Mouse (Mus musculus) lung, embryonic 16.5 days (tissue): ENCODE data around the gene Slc1a2. TPM values are rescaled to one million over a fixed set of nuclear protein-coding genes. Genes with fewer than 3 reads are reported as not detected.

Source experiments
- ATAC-seq: fragments of 200-750 bp; cut with Nextera tagmentation; 2 replicates; pipeline ENCODE4 v1.8.0; 2017; ENCODE audit warnings: low read depth, mild to moderate bottlenecking, moderate library complexity
- H3K27ac ChIP-seq: fragments of 300-500 bp; sonication (generic); 2 replicates; pipeline ENCODE4 v1.5.1; 2014; ENCODE audit warnings: mild to moderate bottlenecking, control low read depth, low read length
- H3K27me3 ChIP-seq: fragments of 300-500 bp; sonication (generic); 2 replicates; pipeline ENCODE4 v1.6.1; 2014; ENCODE audit warnings: low read depth, low read length, mixed read lengths; ENCODE audit not compliant: control insufficient read depth, insufficient read depth
- H3K36me3 ChIP-seq: fragments of 300-500 bp; sonication (generic); 2 replicates; pipeline ENCODE4 v1.6.1; 2014; ENCODE audit warnings: low read length; ENCODE audit not compliant: control insufficient read depth, insufficient read depth
- H3K4me1 ChIP-seq: fragments of 300-500 bp; sonication (generic); replicated peaks from 2 replicates; pipeline ENCODE4 v1.6.1; 2014; ENCODE audit warnings: low read length, mixed read lengths; ENCODE audit not compliant: control insufficient read depth, insufficient read depth
- H3K4me2 ChIP-seq: fragments of 300-500 bp; sonication (generic); 2 replicates; pipeline ENCODE4 v1.6.1; 2014; ENCODE audit warnings: low read depth, low read length, control low read depth
- H3K4me3 ChIP-seq: fragments of 300-500 bp; sonication (generic); 2 replicates; pipeline ENCODE4 v1.5.1; 2014; ENCODE audit warnings: mild to moderate bottlenecking, low read length, control low read depth
- H3K9ac ChIP-seq: fragments of 300-500 bp; sonication (generic); 2 replicates; pipeline ENCODE4 v1.6.1; 2014; ENCODE audit warnings: low read length, control low read depth
- H3K9me3 ChIP-seq: fragments of 300-500 bp; sonication (generic); 2 replicates; pipeline ENCODE4 v1.6.1; 2016; ENCODE audit warnings: low read length; ENCODE audit not compliant: control insufficient read depth
- WGBS: fragments of 180-500 bp; shearing (Covaris S2); extraction: QIAGEN DNeasy Blood & Tissue Kit; methylation state at CpG from one replicate; pipeline ENCODE4 v1.1.7; 2014; 5-methylcytosine and 5-hydroxymethylcytosine counted together
- polyA plus RNA-seq: library from polyadenylated mRNA; unstranded; fragments of >200 nt; fragmentation: Nextera tagmentation; extraction: Ambion mirVana; gene quantifications from 2 replicates; pipeline ENCODE4 v1.2.1, GENCODE M21; 2015

Gene Slc1a2
- polyA plus RNA-seq, 1 experiment from 2014 or later = 0.19 TPM

- Histone ChIP-seq H3K27me3 (no peaks in the 10 kb centered on the region), H3K9ac (no peak overlapping the region), H3K9me3 (no peaks in the 10 kb centered on the region), H3K4me2 (no peak overlapping the region), H3K4me3 (no peak overlapping the region), H3K4me1 (no peaks in the 10 kb centered on the region), H3K36me3 (no peaks in the 10 kb centered on the region), H3K27ac (no peak overlapping the region)
- WGBS = 94% methylated on average over 1 of the region's 1 CpGs
- ATAC-seq = no peak
Measured at GRCm38 (mm10) chr2:102738852-102739251, 80.4 kb downstream of the Slc1a2 start.

GRCm38 (mm10) chr2:102742685-102743084, 84.2 kb downstream of the Slc1a2 start:
- Histone ChIP-seq H3K4me2 (no peak overlapping the region), H3K4me3 (no peak overlapping the region), H3K9me3 (no peaks in the 10 kb centered on the region), H3K27ac (no peak overlapping the region), H3K9ac (no peak overlapping the region), H3K4me1 (peaks cover 4% of the 10 kb centered on the region; the same call in 1 of the 2 replicates), H3K36me3 (no peaks in the 10 kb centered on the region), H3K27me3 (no peaks in the 10 kb centered on the region)
- 65% methylated on average over 5 of the region's 5 CpGs for WGBS
- no peak for ATAC-seq

GRCm38 (mm10) chr2:102743918-102744696, 85.6 kb downstream of the Slc1a2 start:
- Histone ChIP-seq H3K4me3 (no peak overlapping the region), H3K27me3 (no peaks in the 10 kb centered on the region), H3K9me3 (no peaks in the 10 kb centered on the region), H3K4me2 (no peak overlapping the region), H3K36me3 (no peaks in the 10 kb centered on the region), H3K27ac (no peak overlapping the region), H3K4me1 (peaks cover 4% of the 10 kb centered on the region; the same call in 1 of the 2 replicates), H3K9ac (no peak overlapping the region)
- ATAC-seq = no peak; the same call in 1 of the 2 replicates
- WGBS = 49% methylated on average over 10 of the region's 10 CpGs

- Histone ChIP-seq H3K9me3 (no peaks in the 10 kb centered on the region), H3K4me2 (peak overlapping the region; percentile 41), H3K9ac (no peak overlapping the region), H3K27me3 (no peaks in the 10 kb centered on the region), H3K4me3 (no peak overlapping the region), H3K27ac (peak overlapping the region; percentile 84), H3K4me1 (peaks cover 4% of the 10 kb centered on the region; the same call in 1 of the 2 replicates), H3K36me3 (no peaks in the 10 kb centered on the region)
- WGBS = 25% methylated on average over 7 of the region's 7 CpGs
- peak; percentile 94 for ATAC-seq
Measured at GRCm38 (mm10) chr2:102745259-102745906, 86.9 kb downstream of the Slc1a2 start.

GRCm38 (mm10) chr2:102747758-102748157, 89.3 kb downstream of the Slc1a2 start:
- H3K9ac ChIP-seq = no peak overlapping the region
- no peak overlapping the region for H3K27ac ChIP-seq
- H3K36me3 ChIP-seq = no peaks in the 10 kb centered on the region
- no peaks in the 10 kb centered on the region for H3K9me3 ChIP-seq
- 76% methylated on average over 3 of the region's 3 CpGs for WGBS
- no peak overlapping the region for H3K4me3 ChIP-seq
- H3K4me2 ChIP-seq = no peak overlapping the region
- no peak for ATAC-seq
- H3K4me1 ChIP-seq = peaks cover 4% of the 10 kb centered on the region; the same call in 1 of the 2 replicates
- H3K27me3 ChIP-seq = no peaks in the 10 kb centered on the region

- H3K9ac ChIP-seq = no peak overlapping the region
- H3K27me3 ChIP-seq = no peaks in the 10 kb centered on the region
- H3K4me1 ChIP-seq = peaks cover 4% of the 10 kb centered on the region; the same call in 1 of the 2 replicates
- H3K4me2 ChIP-seq = no peak overlapping the region
- H3K36me3 ChIP-seq = no peaks in the 10 kb centered on the region
- whole genome bisulfite sequencing = 71% methylated on average over 2 of the region's 2 CpGs
- H3K27ac ChIP-seq = no peak overlapping the region
- no peak overlapping the region for H3K4me3 ChIP-seq
- ATAC-seq = no peak
- no peaks in the 10 kb centered on the region for H3K9me3 ChIP-seq
Measured at GRCm38 (mm10) chr2:102749926-102750325, 91.5 kb downstream of the Slc1a2 start.

- Histone ChIP-seq H3K9ac (no peak overlapping the region), H3K36me3 (no peaks in the 10 kb centered on the region), H3K9me3 (no peaks in the 10 kb centered on the region), H3K27ac (no peak overlapping the region), H3K4me2 (no peak overlapping the region), H3K27me3 (no peaks in the 10 kb centered on the region), H3K4me3 (no peak overlapping the region), H3K4me1 (no peaks in the 10 kb centered on the region)
- ATAC-seq = no peak
- 58% methylated on average over 1 of the region's 1 CpGs for WGBS
Measured at GRCm38 (mm10) chr2:102751846-102752245, 93.4 kb downstream of the Slc1a2 start.

GRCm38 (mm10) chr2:102757241-102757860, 98.9 kb downstream of the Slc1a2 start:
- ATAC-seq = no peak
- Histone ChIP-seq H3K4me3 (no peak overlapping the region), H3K36me3 (no peaks in the 10 kb centered on the region), H3K27me3 (no peaks in the 10 kb centered on the region), H3K4me2 (no peak overlapping the region), H3K9me3 (no peaks in the 10 kb centered on the region), H3K9ac (no peak overlapping the region; the same call in 1 of the 2 replicates), H3K4me1 (no peaks in the 10 kb centered on the region), H3K27ac (no peak overlapping the region)
- 71% methylated on average over 5 of the region's 5 CpGs for WGBS

GRCm38 (mm10) chr2:102759479-102759878, 101.0 kb downstream of the Slc1a2 start:
- Histone ChIP-seq H3K4me3 (no peak overlapping the region), H3K4me1 (no peaks in the 10 kb centered on the region), H3K9me3 (no peaks in the 10 kb centered on the region), H3K9ac (no peak overlapping the region), H3K36me3 (no peaks in the 10 kb centered on the region), H3K27ac (no peak overlapping the region), H3K4me2 (no peak overlapping the region), H3K27me3 (no peaks in the 10 kb centered on the region)
- no peak for ATAC-seq
- WGBS = 94% methylated on average over 5 of the region's 5 CpGs
